Mouse (Mus musculus) T-helper 2 cell (primary cell): ENCODE data around the gene Trmt1.

Source experiments
- in situ Hi-C: fragments of 300-600 bp; cut with MboI, MseI; formaldehyde crosslinking; loops from one replicate; pipeline ENCODE4 v1.15.1; 2025; ENCODE audit warnings: high pct_unique_total_duplicates

The Trmt1 gene

DNA sequence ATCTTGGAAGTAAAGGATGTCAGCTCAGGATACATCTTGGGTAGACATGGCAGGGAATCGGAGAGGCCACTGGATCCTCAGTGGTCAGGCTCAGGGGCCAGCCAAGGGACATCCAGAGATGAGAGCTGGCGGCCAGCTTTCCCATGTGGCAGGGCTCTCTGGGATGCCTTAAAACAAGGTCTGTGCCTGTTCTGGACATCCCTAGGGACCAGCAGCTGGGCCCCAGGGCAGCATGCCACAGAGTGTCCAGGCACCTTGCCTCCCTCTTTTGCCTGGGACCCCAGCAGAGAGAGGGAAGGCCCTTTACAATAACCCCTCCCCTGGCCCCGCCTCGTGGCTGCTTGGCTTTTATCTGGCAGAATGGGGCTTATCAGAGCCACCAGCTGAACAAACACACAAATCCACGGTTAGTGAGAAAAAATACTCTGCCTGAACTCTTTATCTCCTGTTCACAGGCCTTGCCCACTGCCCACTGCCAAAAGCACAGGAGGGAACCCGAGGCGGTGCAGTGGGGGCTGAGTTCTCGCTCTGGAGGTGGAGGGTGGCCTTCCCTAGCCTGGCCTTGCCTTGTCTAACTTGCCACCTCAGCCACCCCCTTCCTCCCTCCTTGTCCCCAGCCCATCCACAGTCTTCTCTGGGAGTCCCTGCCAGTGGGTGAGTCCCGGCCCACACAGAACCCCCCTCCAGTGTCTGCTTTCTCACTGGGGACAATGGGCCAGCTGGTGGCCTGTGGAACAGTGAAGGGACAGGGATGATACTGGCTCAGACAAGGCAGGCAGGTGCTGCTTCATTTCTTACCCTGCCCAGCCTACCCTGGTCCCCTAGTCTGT is 44.6 kb downstream of the Trmt1 start:
- in situ Hi-C loops, result no loop called here

GRCm38 (mm10) chr8:84731371-84732177 is 45.5 kb downstream of the Trmt1 start:
- in situ Hi-C loops, result no loop called here

DNA sequence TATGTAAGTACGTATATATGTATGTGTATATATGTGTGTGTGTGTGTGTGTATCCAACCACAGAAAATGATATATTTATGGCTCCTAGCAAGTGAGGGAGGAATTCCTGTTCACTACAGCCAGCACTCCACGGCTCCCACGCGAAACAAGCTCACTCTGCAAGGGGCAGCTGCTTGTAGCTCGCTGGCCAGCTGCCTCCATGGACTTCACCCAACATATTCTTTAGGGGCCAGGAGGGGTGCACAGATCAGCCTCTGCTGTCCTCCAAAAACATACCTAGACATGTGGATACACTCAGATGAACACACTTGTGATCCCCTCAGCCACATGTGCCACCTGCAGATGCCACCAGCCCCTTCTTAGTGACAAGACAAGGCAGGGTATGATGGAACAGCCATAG is 46.4 kb downstream of the Trmt1 start:
- in situ Hi-C loops, result no loop called here

DNA sequence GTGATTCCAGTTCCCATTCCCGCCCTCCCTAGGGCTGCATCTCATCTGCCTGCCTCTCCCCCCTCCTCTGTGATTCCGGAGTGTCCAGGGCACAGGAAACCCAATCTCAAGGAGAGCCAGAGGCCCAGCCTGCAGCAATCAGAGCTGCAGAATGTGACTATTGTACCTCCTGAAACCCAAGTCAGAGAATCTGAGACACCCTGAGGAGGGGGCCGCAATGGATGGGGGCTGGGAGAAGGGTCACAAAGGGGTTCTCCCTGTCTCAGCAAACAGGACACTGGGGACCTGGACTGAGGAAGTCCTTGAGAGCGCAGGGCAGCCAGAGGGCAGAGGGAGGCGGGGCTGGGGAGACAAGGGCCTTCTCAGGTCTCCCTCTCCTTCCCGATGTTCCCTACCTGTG is 46.9 kb downstream of the Trmt1 start:
- in situ Hi-C loops, result no loop called here

DNA sequence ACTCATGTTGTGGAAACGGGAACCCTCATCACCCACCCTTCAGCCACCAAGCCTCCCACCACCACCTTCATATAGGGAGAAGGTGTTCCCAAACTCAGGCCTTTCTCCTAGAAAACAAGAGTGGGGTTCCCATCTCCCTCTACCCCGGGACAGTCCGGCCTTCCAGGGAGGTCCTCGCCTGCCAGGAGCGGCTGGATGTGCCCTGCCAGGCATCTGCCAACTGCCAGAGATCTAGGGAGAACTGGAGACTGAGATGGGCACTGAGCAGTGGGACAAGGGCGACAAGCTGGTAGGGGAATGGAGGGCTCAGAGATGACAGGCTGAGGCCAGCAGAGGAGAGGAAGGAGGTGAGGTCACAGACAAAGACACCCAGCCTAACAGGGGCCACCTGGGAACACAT is 47.9 kb downstream of the Trmt1 start:
- in situ Hi-C loops, result no loop called here

- in situ Hi-C loops, result no loop called here
Measured at GRCm38 (mm10) chr8:84734680-84735079, 48.6 kb downstream of the Trmt1 start.

DNA sequence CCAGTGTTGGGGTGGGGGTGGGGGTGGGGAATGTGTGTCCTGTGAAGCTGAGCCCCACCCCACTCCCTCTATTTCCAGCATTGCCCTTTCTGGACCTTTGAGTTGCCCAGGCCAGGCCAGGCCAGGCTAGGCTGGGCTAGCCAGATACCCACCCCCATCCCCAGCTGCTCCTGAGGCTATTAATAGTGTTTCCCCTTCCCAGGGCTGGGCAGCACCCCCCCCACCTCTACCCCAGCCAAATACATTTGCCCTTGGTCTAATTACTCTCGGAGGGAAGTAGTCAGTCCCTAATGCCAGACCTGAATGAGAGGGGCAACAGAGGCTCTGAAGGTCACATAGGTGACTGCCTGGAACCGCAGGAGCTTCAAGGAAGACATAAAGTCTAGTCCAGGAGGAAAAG is 49.5 kb downstream of the Trmt1 start:
- in situ Hi-C loops, result no loop called here

GRCm38 (mm10) chr8:84736521-84736920 is 50.4 kb downstream of the Trmt1 start:
- in situ Hi-C loops, result no loop called here

GRCm38 (mm10) chr8:84737608-84738007 is 51.5 kb downstream of the Trmt1 start:
- in situ Hi-C loops, result no loop called here

DNA sequence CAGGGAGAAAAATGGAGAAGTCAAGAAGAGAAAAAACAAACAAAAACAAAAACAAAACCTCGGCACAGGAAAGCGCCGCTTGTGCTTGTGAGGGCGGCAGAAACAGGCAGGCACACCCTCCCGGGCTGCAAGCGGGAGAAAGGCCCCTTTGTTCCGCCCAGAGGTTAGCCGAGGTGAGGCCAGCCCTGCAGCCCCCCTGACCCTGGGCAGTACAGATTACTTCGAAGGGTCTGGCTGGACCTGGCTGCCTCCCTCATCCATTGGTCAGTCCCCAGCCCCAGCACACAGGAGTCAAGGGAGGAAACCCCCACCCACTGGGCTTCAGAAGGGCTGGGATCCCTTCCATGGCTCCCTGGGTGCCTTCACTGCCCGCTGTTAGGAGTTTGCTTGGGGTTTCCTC is 52.2 kb downstream of the Trmt1 start:
- in situ Hi-C loops, result no loop called here

GRCm38 (mm10) chr8:84738715-84739400 is 52.8 kb downstream of the Trmt1 start:
- in situ Hi-C loops, result no loop called here

GRCm38 (mm10) chr8:84739401-84739742 is 53.3 kb downstream of the Trmt1 start:
- in situ Hi-C loops, result no loop called here

GRCm38 (mm10) chr8:84740895-84741843 is 55.1 kb downstream of the Trmt1 start:
- in situ Hi-C loops, result no loop called here

DNA sequence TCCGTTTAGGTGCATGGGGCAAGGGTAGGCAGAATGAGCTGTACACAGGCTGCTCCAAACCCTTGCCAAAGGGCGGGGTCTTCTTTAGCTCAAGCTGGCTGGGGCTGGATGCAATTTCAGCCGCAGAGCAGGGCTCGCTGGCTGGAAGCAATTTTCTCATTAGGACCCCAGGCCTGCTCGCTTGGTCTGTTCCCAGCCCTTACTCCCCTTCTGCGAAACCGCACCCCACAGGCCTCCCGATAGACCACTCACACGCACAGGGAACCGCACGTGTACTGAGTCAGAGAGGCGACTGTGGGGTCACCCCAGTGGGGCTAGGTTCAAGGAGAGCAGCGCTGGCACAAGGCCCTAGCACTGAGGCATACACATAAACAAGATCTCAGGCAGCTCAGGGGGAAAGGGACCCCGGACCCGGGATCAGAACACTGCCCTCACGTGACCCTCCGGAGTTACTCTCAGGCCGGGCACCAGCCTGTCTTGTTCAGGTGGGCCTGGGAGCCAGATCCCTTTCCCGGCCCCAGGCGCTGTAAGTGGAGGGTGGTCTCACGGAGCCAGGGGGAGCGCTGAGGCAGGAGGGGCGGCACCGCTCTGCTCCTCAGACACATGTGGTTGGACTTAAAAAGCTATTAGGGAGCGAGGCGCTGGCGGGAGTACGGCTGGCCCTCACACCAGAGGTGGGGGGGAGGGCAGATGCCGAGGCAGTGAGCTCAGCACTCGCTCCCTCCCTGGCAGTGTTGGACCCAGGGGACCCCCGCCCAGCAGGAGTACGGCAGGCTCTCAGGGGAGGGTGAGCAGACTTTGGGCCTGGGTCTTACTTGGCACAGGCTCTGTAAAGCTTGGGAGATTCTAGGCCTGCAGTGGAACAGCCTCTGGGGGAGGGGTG is 56.3 kb downstream of the Trmt1 start:
- in situ Hi-C loops, result no loop called here

DNA sequence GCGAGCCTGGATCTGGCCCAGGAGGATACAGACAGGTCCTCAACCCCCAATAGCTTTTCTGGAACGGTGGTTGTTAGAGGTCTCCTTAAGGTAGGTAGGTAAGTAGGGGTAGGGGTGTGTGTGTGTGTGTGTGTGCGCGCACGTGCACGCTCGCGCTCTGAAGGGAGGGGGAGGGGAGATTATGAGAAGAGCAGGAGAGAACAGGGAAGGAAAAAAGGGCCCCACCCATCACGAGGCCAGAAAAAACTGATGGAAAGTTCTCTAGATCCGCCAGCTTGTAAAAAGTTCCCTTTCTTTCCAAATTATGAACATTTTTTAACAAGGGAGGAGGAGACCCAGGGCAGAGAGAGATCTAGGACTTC is 56.9 kb downstream of the Trmt1 start:
- in situ Hi-C loops, result no loop called here

DNA sequence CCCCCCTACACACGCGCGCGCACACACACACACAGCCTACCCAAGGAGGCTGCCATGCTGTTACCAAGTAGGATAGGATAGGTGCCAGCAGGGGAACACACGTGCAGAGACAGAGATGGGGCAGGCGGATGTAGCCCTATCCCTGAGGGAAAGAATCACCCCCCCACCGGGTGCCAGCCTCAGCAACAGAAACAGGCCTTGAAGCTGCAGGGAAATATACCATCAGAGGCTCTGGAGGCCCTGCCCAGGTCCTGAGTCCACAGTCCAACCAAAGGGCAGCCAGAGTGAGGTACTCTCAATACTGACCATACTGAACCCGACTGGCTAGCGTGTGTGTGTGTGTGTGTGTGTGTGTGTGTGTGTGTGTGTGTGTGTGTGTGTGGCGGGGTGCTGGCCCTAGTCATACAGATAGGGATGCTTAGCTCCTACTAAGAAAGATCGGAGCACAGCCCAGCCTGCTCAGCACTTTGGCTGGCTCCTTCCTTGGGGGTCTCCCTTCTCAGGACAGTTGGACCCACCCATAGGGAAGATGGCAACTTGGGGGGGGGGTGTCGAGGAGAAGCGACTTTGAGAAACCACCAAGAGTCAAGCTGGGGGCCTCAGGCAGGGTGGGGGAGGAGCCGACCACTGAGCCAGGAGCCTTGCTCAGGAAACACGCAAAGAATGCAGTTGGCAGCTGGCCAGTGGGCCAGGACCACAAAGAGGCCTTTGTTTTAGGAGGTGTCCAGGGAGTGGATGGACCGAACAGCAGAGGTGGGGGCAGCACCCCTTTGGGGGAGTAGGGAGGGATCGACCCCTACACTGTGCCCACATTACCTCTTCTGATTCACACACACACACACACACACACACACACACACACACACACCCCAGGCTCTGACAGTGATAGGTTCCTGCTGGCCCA is 57.7 kb downstream of the Trmt1 start:
- in situ Hi-C loops, result no loop called here

DNA sequence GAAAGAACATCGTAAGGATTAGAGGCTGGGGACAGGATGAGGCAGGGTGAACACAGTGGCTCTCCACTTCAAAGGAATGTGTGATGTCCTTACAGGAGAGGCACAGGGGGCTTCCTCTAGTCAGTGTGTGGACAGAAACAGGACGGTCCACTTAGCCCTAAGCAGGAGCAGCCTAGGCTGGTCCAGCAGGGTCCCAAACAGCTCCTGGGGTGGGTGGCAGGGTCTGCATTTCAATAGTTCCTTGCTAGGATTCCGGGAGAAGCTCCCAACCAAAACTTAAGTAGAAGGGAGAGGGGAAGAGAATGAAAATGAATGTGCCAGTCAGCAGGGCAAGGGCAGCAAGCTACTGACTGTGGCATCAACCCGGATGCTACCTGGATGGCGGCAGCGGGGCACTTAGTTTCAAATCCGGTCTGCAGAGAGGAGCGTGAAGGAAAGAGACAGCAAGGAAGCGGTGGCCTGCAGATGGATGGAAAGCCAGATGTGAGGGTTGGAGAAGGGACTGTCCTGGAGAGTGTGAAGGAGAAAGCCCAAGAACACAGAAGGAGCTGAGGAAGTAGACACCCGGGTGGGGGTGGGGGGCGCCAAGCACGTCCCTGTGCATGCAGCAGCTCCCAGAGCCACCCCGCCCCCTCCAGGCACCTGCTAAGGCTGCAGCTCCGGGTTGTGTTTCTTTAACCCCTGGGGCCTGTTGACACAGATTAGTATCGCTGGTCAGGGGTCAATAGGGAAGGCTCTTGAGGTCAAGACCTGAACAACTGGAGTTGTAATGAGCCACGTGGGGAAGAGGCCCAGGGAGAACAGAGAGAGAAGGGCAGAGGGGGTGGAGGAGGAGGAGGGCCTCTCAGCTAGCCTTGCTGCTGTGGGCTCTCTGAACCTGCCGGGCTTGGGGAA is 59.2 kb downstream of the Trmt1 start:
- in situ Hi-C loops, result no loop called here
